Mouse (Mus musculus): ENCODE results near the gene Hnrnpf. TPM values are rescaled to one million over a fixed set of nuclear protein-coding genes. Genes with fewer than 3 reads are reported as not detected.

Hnrnpf gene
- polyA plus RNA-seq, 1 experiment = 316 TPM

GRCm38 (mm10) chr6:117888642-117889096 is 11.5 kb upstream of the Hnrnpf start:
- 86% methylated on average over 2 of the region's 2 CpGs for WGBS

GRCm38 (mm10) chr6:117890257-117890656 is 9.9 kb upstream of the Hnrnpf start:
- Histone ChIP-seq H3K4me1 (replicated peaks; ENCODE audit: control insufficient read depth, insufficient read depth, low read length) (peaks cover 25% of the 10 kb centered on the region), H3K27me3 (ENCODE audit: control insufficient read depth, insufficient read depth, low read length) (no peaks in the 10 kb centered on the region), H3K36me3 (ENCODE audit: control insufficient read depth, insufficient read depth, low read length) (no peaks in the 10 kb centered on the region), H3K4me3 (ENCODE audit: control insufficient read depth, insufficient read depth, low read length) (no peak overlapping the region), H3K27ac (ENCODE audit: control insufficient read depth, insufficient read depth, low read length) (peak overlapping the region; percentile 78; the same call in 1 of the 2 replicates)
- WGBS = 26% methylated on average over 6 of the region's 6 CpGs
- no peak for DNase-seq
- TF ChIP-seq CTCF (IDR thresholded peaks at IDR 0.05; ENCODE audit: borderline replicate concordance, control insufficient read depth, extremely low read depth, insufficient read depth, low read length, poor library complexity) (no peak), POLR2A (IDR thresholded peaks at IDR 0.05; ENCODE audit: control insufficient read depth, extremely low read depth, insufficient read depth, low read length, poor library complexity) (no peak)

More at GRCm38 (mm10) chr6:117888642-117889096, 11.5 kb upstream of the Hnrnpf start:
- Histone ChIP-seq H3K4me3 (ENCODE audit: control insufficient read depth, insufficient read depth, low read length) (no peak overlapping the region), H3K36me3 (ENCODE audit: control insufficient read depth, insufficient read depth, low read length) (no peaks in the 10 kb centered on the region), H3K27me3 (ENCODE audit: control insufficient read depth, insufficient read depth, low read length) (no peaks in the 10 kb centered on the region), H3K27ac (ENCODE audit: control insufficient read depth, insufficient read depth, low read length) (no peak overlapping the region), H3K4me1 (replicated peaks; ENCODE audit: control insufficient read depth, insufficient read depth, low read length) (peaks cover 25% of the 10 kb centered on the region)
- TF ChIP-seq POLR2A (IDR thresholded peaks at IDR 0.05; ENCODE audit: control insufficient read depth, extremely low read depth, insufficient read depth, low read length, poor library complexity) (no peak), CTCF (IDR thresholded peaks at IDR 0.05; ENCODE audit: borderline replicate concordance, control insufficient read depth, extremely low read depth, insufficient read depth, low read length, poor library complexity) (no peak)
- DNase-seq = no peak

- peak; percentile 30; the same call in 1 of the 2 replicates for TF ChIP-seq POLR2A (IDR thresholded peaks at IDR 0.05; ENCODE audit: control insufficient read depth, extremely low read depth, insufficient read depth, low read length, poor library complexity)
- TF ChIP-seq CTCF (IDR thresholded peaks at IDR 0.05; ENCODE audit: borderline replicate concordance, control insufficient read depth, extremely low read depth, insufficient read depth, low read length, poor library complexity) = 0 out of 2 replicates have a peak, but pooled peaks have one; percentile 14
- Histone ChIP-seq H3K36me3 (ENCODE audit: control insufficient read depth, insufficient read depth, low read length) (no peaks in the 10 kb centered on the region), H3K27ac (ENCODE audit: control insufficient read depth, insufficient read depth, low read length) (peak overlapping the region; percentile 78), H3K4me3 (ENCODE audit: control insufficient read depth, insufficient read depth, low read length) (peak overlapping the region; percentile 61), H3K4me1 (replicated peaks; ENCODE audit: control insufficient read depth, insufficient read depth, low read length) (peaks cover 25% of the 10 kb centered on the region), H3K27me3 (ENCODE audit: control insufficient read depth, insufficient read depth, low read length) (no peaks in the 10 kb centered on the region)
- WGBS = 18% methylated on average over 14 of the region's 14 CpGs
- DNase-seq = peak; percentile 35
These were observed 8.6 kb upstream of the Hnrnpf start for GRCm38 (mm10) chr6:117891369-117892160.

GRCm38 (mm10) chr6:117892386-117892785 is 7.7 kb upstream of the Hnrnpf start:
- peak overlapping the region; percentile 77 for H3K27ac ChIP-seq (ENCODE audit: control insufficient read depth, insufficient read depth, low read length)
- H3K4me3 ChIP-seq (ENCODE audit: control insufficient read depth, insufficient read depth, low read length) = no peak overlapping the region
- 89% methylated on average over 3 of the region's 3 CpGs for WGBS
- H3K27me3 ChIP-seq (ENCODE audit: control insufficient read depth, insufficient read depth, low read length) = no peaks in the 10 kb centered on the region
- TF ChIP-seq CTCF (IDR thresholded peaks at IDR 0.05; ENCODE audit: borderline replicate concordance, control insufficient read depth, extremely low read depth, insufficient read depth, low read length, poor library complexity) (no peak), POLR2A (IDR thresholded peaks at IDR 0.05; ENCODE audit: control insufficient read depth, extremely low read depth, insufficient read depth, low read length, poor library complexity) (no peak)
- peaks cover 25% of the 10 kb centered on the region for H3K4me1 ChIP-seq (replicated peaks; ENCODE audit: control insufficient read depth, insufficient read depth, low read length)
- DNase-seq = no peak
- no peaks in the 10 kb centered on the region for H3K36me3 ChIP-seq (ENCODE audit: control insufficient read depth, insufficient read depth, low read length)

GRCm38 (mm10) chr6:117893435-117893834 is 6.7 kb upstream of the Hnrnpf start:
- Histone ChIP-seq H3K27ac (ENCODE audit: control insufficient read depth, insufficient read depth, low read length) (no peak overlapping the region), H3K36me3 (ENCODE audit: control insufficient read depth, insufficient read depth, low read length) (no peaks in the 10 kb centered on the region), H3K27me3 (ENCODE audit: control insufficient read depth, insufficient read depth, low read length) (no peaks in the 10 kb centered on the region), H3K4me1 (replicated peaks; ENCODE audit: control insufficient read depth, insufficient read depth, low read length) (peaks cover 25% of the 10 kb centered on the region), H3K4me3 (ENCODE audit: control insufficient read depth, insufficient read depth, low read length) (no peak overlapping the region)
- no peak for TF ChIP-seq POLR2A (IDR thresholded peaks at IDR 0.05; ENCODE audit: control insufficient read depth, extremely low read depth, insufficient read depth, low read length, poor library complexity)
- no peak for TF ChIP-seq CTCF (IDR thresholded peaks at IDR 0.05; ENCODE audit: borderline replicate concordance, control insufficient read depth, extremely low read depth, insufficient read depth, low read length, poor library complexity)
- DNase-seq = no peak
- 88% methylated on average over 2 of the region's 2 CpGs for WGBS

- Histone ChIP-seq H3K27me3 (ENCODE audit: control insufficient read depth, insufficient read depth, low read length) (no peaks in the 10 kb centered on the region), H3K4me3 (ENCODE audit: control insufficient read depth, insufficient read depth, low read length) (no peak overlapping the region), H3K4me1 (replicated peaks; ENCODE audit: control insufficient read depth, insufficient read depth, low read length) (peaks cover 25% of the 10 kb centered on the region), H3K27ac (ENCODE audit: control insufficient read depth, insufficient read depth, low read length) (no peak overlapping the region), H3K36me3 (ENCODE audit: control insufficient read depth, insufficient read depth, low read length) (no peaks in the 10 kb centered on the region)
- TF ChIP-seq POLR2A (IDR thresholded peaks at IDR 0.05; ENCODE audit: control insufficient read depth, extremely low read depth, insufficient read depth, low read length, poor library complexity) (no peak), CTCF (IDR thresholded peaks at IDR 0.05; ENCODE audit: borderline replicate concordance, control insufficient read depth, extremely low read depth, insufficient read depth, low read length, poor library complexity) (no peak)
- WGBS = 90% methylated on average over 5 of the region's 5 CpGs
- DNase-seq = no peak
These were observed 2.3 kb upstream of the Hnrnpf start for GRCm38 (mm10) chr6:117897800-117898199.

Data from thymus, adult 2 months (tissue).